Mouse (Mus musculus): ENCODE data around the gene Car8. TPM values are rescaled to one million over a fixed set of nuclear protein-coding genes. Genes with fewer than 3 reads are reported as not detected.

The Car8 gene
- 2.0 and 2.3 TPM in 2 replicates for polyA plus RNA-seq (2014; fragmentation: Nextera tagmentation; extraction: Ambion mirVana)

DNA sequence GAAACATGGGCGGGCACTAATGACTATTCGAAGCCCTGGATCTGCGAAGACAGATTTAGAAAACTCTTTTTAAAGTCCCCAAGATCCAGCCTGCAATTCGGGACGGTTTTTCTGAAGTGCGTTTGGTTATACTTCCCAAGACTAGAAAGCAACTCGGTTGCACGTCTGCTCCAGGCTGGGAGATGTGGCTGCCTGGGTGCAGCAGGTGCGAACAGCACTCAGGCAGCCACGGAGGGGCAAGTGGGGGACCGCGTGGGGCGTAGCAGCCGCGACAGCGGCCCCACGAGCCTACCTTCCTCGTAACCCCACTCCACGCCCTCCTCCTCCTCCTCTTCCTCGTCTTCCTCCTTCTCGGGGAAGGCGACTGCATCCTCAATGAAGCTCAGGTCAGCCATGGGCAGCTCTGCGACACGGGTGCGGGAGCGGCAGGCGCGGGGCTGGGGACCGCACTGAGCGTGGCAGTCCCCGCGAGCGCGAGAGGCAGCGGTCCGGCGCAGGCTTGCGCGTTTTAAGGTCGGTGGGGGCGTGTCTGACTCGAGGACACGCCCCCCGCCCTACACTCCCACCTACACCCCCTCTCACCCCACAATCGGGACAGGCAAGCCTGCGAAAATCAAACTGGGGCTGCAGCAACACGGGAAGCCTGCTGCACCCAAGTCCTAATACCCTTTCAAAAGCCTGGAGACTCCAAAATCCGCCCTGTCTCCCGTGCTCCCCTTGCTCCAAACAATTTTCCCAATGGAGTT, at the start of gene Car8:
Car8 (minus strand) TSS at position 482 of the 746 bp plus-strand sequence.
- no peak within 1 kb of the TSS for H3K27ac ChIP-seq (ENCODE audit: low read depth, low read length)

DNA sequence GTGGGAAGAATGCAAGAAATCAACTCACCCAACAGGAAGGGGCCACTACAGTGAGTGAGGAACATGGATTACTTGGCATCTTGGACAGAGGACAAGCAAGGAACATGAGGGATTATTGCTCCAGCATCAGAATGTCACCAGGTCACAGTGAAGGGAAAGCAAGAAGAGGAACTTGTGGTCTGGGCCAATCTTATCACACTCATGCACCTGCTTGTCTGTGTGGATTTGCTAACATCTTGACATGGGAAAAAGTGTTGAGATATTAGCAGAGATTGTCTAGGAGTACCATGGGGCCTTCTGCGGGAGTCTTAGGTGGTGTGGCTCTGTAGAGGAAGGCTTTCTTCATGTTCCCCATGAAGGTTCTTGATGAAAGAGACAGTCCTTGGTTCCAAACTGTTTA, 46.1 kb upstream of the Car8 start:
- ATAC-seq (replicated peaks; ENCODE audit: low FRiP score): no peak
- 92% methylated on average over 1 of the region's 1 CpGs for WGBS
- H3K27me3 ChIP-seq (ENCODE audit: control insufficient read depth, insufficient read depth, low read length): no peaks in the 10 kb centered on the region
- H3K4me2 ChIP-seq (ENCODE audit: low read depth, low read length, severe bottlenecking): no peak overlapping the region
- no peak overlapping the region for H3K4me3 ChIP-seq (ENCODE audit: low read depth, low read length)
- no peak overlapping the region for H3K9ac ChIP-seq (ENCODE audit: low read length)
- no peaks in the 10 kb centered on the region for H3K4me1 ChIP-seq (replicated peaks; ENCODE audit: control insufficient read depth, insufficient read depth, low read length)
- no peak overlapping the region for H3K27ac ChIP-seq (ENCODE audit: low read depth, low read length)
- no peaks in the 10 kb centered on the region for H3K9me3 ChIP-seq (ENCODE audit: control insufficient read depth, low read length)
- H3K36me3 ChIP-seq (ENCODE audit: control insufficient read depth, insufficient read depth, low read length): no peaks in the 10 kb centered on the region
- no peak for DNase-seq (ENCODE audit: low spot score)

More for the DNA sequence above, at the start of gene Car8:
- H3K27me3 ChIP-seq (ENCODE audit: control insufficient read depth, insufficient read depth, low read length): no peaks in the 10 kb centered on the region; the same call in 1 of the 2 replicates
- peak within 1 kb of the TSS; percentile 66 for H3K4me3 ChIP-seq (ENCODE audit: low read depth, low read length)
- DNase-seq (ENCODE audit: low spot score): peak; percentile 76
- peak within 1 kb of the TSS; percentile 70 for H3K9ac ChIP-seq (ENCODE audit: low read length)
- H3K4me1 ChIP-seq (replicated peaks; ENCODE audit: control insufficient read depth, insufficient read depth, low read length): no peaks in the 10 kb centered on the region
- peak within 1 kb of the TSS; percentile 100 for H3K4me2 ChIP-seq (ENCODE audit: low read depth, low read length, severe bottlenecking)
- peak; percentile 93 for ATAC-seq (replicated peaks; ENCODE audit: low FRiP score)
- no peaks in the 10 kb centered on the region for H3K36me3 ChIP-seq (ENCODE audit: control insufficient read depth, insufficient read depth, low read length)
- no peaks in the 10 kb centered on the region for H3K9me3 ChIP-seq (ENCODE audit: control insufficient read depth, low read length)
- 1% methylated on average over 49 of the region's 49 CpGs for WGBS

DNA sequence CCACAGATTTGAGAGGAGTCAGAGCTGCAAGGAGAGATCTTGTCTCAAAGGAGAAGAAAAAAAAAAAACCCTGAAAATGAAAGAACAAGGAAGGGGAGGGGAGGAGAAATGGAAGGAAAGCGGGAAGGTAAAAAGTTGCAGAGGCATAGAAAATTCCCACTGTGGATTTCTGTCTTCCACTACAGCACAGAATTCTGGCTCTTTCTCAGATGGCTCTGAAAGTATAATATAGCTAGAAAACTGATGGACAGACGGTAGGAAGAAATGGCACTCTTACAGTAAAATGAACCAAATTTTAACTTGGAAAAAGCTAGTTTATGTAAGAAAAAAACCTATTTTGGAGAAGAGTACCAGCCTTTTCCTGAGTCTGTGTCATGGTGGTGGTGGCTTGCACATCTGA, 39.3 kb upstream of the Car8 start:
- ATAC-seq (replicated peaks; ENCODE audit: low FRiP score) (no peak), DNase-seq (ENCODE audit: low spot score) (no peak)
- H3K4me1 ChIP-seq (replicated peaks; ENCODE audit: control insufficient read depth, insufficient read depth, low read length): no peaks in the 10 kb centered on the region
- WGBS: 91% methylated on average over 2 of the region's 2 CpGs
- H3K27ac ChIP-seq (ENCODE audit: low read depth, low read length): no peak overlapping the region
- H3K9ac ChIP-seq (ENCODE audit: low read length): no peak overlapping the region
- no peaks in the 10 kb centered on the region for H3K27me3 ChIP-seq (ENCODE audit: control insufficient read depth, insufficient read depth, low read length)
- H3K9me3 ChIP-seq (ENCODE audit: control insufficient read depth, low read length): no peaks in the 10 kb centered on the region
- H3K4me3 ChIP-seq (ENCODE audit: low read depth, low read length): no peak overlapping the region
- no peak overlapping the region for H3K4me2 ChIP-seq (ENCODE audit: low read depth, low read length, severe bottlenecking)
- H3K36me3 ChIP-seq (ENCODE audit: control insufficient read depth, insufficient read depth, low read length): no peaks in the 10 kb centered on the region

DNA sequence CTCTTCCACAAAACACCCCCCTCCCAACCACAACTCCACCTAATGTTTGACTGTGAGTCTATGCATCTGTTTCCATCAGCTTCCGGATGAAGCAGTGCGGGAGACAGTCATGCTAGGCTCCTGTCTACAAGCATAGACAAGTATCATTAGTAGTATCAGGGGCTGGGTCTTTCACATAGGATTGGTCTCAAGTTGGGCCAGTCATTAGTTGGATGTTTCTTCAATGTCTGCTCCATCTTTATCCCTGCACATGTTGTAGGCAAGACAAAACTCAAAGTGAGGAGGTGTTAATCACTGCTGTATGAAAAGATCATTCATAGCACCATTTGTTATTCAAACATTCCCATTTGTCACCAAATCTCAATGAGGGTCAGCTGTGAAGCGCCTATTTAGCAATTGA, 11.0 kb upstream of the Car8 start:
- no peak overlapping the region for H3K9ac ChIP-seq (ENCODE audit: low read length)
- H3K4me1 ChIP-seq (replicated peaks; ENCODE audit: control insufficient read depth, insufficient read depth, low read length): no peaks in the 10 kb centered on the region
- DNase-seq (ENCODE audit: low spot score) (no peak), ATAC-seq (replicated peaks; ENCODE audit: low FRiP score) (no peak)
- no peak overlapping the region for H3K4me3 ChIP-seq (ENCODE audit: low read depth, low read length)
- no peaks in the 10 kb centered on the region for H3K36me3 ChIP-seq (ENCODE audit: control insufficient read depth, insufficient read depth, low read length)
- no peak overlapping the region for H3K4me2 ChIP-seq (ENCODE audit: low read depth, low read length, severe bottlenecking)
- no peaks in the 10 kb centered on the region for H3K9me3 ChIP-seq (ENCODE audit: control insufficient read depth, low read length)
- WGBS: 84% methylated on average over 3 of the region's 3 CpGs
- no peak overlapping the region for H3K27ac ChIP-seq (ENCODE audit: low read depth, low read length)
- no peaks in the 10 kb centered on the region for H3K27me3 ChIP-seq (ENCODE audit: control insufficient read depth, insufficient read depth, low read length)

DNA sequence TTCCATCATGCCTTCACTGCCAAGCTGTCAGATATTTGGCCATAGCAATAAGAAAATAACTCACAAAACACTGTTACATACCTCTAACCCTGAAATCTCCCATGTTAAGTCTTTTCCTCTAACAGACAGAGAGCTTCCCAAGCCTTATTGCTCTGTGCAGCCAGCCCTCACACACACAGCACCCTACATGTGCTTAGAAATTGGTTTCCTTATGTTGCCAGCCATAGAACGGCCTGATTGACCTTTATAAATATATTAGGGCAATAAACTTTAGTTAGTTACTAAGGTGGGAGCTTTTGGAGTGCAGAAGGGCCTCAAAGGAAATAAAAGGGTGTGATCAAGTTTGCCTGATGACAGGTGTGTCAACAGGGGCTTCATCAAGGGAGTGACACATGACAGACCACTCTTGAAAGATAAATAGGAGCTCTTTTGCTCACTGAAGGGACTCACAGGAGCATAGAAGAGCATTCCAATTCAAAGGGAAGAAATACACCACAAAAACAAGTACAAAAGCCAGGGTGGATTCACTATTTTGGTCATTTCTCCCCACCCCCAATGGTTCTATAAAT, 6.7 kb upstream of the Car8 start:
- Histone ChIP-seq H3K36me3 (ENCODE audit: control insufficient read depth, insufficient read depth, low read length) (no peaks in the 10 kb centered on the region), H3K27me3 (ENCODE audit: control insufficient read depth, insufficient read depth, low read length) (no peaks in the 10 kb centered on the region), H3K9me3 (ENCODE audit: control insufficient read depth, low read length) (no peaks in the 10 kb centered on the region), H3K27ac (ENCODE audit: low read depth, low read length) (no peak overlapping the region), H3K4me2 (ENCODE audit: low read depth, low read length, severe bottlenecking) (no peak overlapping the region), H3K4me1 (replicated peaks; ENCODE audit: control insufficient read depth, insufficient read depth, low read length) (no peaks in the 10 kb centered on the region), H3K9ac (ENCODE audit: low read length) (no peak overlapping the region), H3K4me3 (ENCODE audit: low read depth, low read length) (no peak overlapping the region)
- 92% methylated on average over 1 of the region's 1 CpGs for WGBS
- DNase-seq (ENCODE audit: low spot score) (no peak), ATAC-seq (replicated peaks; ENCODE audit: low FRiP score) (no peak)

DNA sequence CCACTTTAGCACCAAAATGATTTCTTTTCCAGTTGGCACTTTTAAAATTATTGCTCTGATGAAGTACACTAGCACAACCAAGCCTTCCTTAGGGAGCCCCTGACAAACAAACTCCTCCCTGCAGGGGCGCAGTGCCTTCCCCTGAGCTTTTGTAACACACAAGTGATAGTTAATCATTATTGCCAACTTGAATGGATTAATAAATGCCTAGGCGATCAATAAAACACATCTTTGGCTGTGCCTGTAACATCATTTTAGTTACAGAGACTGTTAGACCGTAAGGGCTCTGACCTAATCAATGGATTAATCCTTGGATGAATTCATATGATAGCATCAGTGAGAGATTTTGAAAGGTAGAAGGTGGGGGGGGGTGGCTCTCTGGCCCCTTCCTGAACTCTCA, 6.2 kb upstream of the Car8 start:
- Histone ChIP-seq H3K4me2 (ENCODE audit: low read depth, low read length, severe bottlenecking) (no peak overlapping the region), H3K27ac (ENCODE audit: low read depth, low read length) (no peak overlapping the region), H3K9me3 (ENCODE audit: control insufficient read depth, low read length) (no peaks in the 10 kb centered on the region), H3K9ac (ENCODE audit: low read length) (no peak overlapping the region), H3K27me3 (ENCODE audit: control insufficient read depth, insufficient read depth, low read length) (no peaks in the 10 kb centered on the region), H3K4me1 (replicated peaks; ENCODE audit: control insufficient read depth, insufficient read depth, low read length) (no peaks in the 10 kb centered on the region), H3K4me3 (ENCODE audit: low read depth, low read length) (no peak overlapping the region), H3K36me3 (ENCODE audit: control insufficient read depth, insufficient read depth, low read length) (no peaks in the 10 kb centered on the region)
- DNase-seq (ENCODE audit: low spot score) (no peak), ATAC-seq (replicated peaks; ENCODE audit: low FRiP score) (no peak)
- 90% methylated on average over 3 of the region's 3 CpGs for WGBS

DNA sequence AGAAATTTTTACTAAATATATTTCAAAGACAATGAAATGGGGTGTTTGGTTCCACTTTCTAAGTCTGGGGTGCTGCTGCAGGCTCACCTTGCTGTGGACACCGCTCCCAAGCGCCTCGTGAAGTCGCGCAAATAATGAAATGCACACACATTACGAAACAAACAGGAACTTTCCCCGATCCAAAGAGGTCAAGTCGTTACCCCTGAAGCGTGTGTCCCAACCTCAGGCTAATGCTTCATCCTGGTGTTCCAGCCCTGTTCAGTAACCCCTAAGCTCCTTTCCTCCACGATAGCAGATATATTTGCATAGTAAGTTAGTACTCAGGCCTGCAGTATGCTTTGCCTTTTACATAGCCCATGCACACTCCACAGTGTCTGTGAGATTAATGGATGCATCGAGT, 858 bp upstream of the Car8 start:
- Histone ChIP-seq H3K4me1 (replicated peaks; ENCODE audit: control insufficient read depth, insufficient read depth, low read length) (no peaks in the 10 kb centered on the region), H3K9me3 (ENCODE audit: control insufficient read depth, low read length) (no peaks in the 10 kb centered on the region), H3K9ac (ENCODE audit: low read length) (no peak overlapping the region), H3K36me3 (ENCODE audit: control insufficient read depth, insufficient read depth, low read length) (no peaks in the 10 kb centered on the region), H3K4me2 (ENCODE audit: low read depth, low read length, severe bottlenecking) (no peak overlapping the region), H3K27ac (ENCODE audit: low read depth, low read length) (no peak overlapping the region), H3K27me3 (ENCODE audit: control insufficient read depth, insufficient read depth, low read length) (no peaks in the 10 kb centered on the region; the same call in 1 of the 2 replicates), H3K4me3 (ENCODE audit: low read depth, low read length) (no peak overlapping the region)
- DNase-seq (ENCODE audit: low spot score): no peak
- WGBS: 67% methylated on average over 11 of the region's 11 CpGs
- no peak for ATAC-seq (replicated peaks; ENCODE audit: low FRiP score)

DNA sequence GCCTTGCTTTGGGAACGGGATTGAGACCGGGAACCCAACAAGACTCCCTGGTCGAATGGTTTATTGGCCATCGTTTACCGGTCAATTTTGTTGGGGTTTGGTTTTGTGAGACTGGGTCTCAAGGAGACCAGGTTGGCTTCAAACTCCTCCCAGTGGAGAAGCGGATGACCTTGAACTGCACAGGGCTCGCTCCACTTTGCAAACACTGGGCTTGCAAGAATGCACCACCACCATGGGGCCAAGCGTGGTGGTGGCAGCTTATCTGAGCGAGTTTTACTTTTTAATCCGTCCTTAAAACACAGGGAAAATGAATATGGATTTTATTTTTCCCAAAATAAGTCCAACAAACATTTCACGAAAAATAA, 447 bp upstream of the Car8 start:
- 19% methylated on average over 11 of the region's 11 CpGs for WGBS
- H3K27ac ChIP-seq (ENCODE audit: low read depth, low read length): no peak overlapping the region

More for the DNA sequence above, 447 bp upstream of the Car8 start:
- DNase-seq (ENCODE audit: low spot score): no peak
- no peaks in the 10 kb centered on the region; the same call in 1 of the 2 replicates for H3K27me3 ChIP-seq (ENCODE audit: control insufficient read depth, insufficient read depth, low read length)
- peak overlapping the region; percentile 66 for H3K4me3 ChIP-seq (ENCODE audit: low read depth, low read length)
- peak; percentile 75 for ATAC-seq (replicated peaks; ENCODE audit: low FRiP score)
- H3K4me2 ChIP-seq (ENCODE audit: low read depth, low read length, severe bottlenecking): peak overlapping the region; percentile 100
- no peaks in the 10 kb centered on the region for H3K9me3 ChIP-seq (ENCODE audit: control insufficient read depth, low read length)
- H3K36me3 ChIP-seq (ENCODE audit: control insufficient read depth, insufficient read depth, low read length): no peaks in the 10 kb centered on the region
- H3K9ac ChIP-seq (ENCODE audit: low read length): peak overlapping the region; percentile 70
- no peaks in the 10 kb centered on the region for H3K4me1 ChIP-seq (replicated peaks; ENCODE audit: control insufficient read depth, insufficient read depth, low read length)

Data from forebrain, embryonic 11.5 days (tissue).